Mouse (Mus musculus) frontal cortex, postnatal 14 days (tissue): ENCODE results near the gene Hoxc6.

Source experiments
- DNase-seq, 2 experiments: peaks; one replicate each; pipeline ENCODE4 v3.0.0; 2022; ENCODE audit warnings: low spot score in 2 of 2

The Hoxc6 gene

DNA sequence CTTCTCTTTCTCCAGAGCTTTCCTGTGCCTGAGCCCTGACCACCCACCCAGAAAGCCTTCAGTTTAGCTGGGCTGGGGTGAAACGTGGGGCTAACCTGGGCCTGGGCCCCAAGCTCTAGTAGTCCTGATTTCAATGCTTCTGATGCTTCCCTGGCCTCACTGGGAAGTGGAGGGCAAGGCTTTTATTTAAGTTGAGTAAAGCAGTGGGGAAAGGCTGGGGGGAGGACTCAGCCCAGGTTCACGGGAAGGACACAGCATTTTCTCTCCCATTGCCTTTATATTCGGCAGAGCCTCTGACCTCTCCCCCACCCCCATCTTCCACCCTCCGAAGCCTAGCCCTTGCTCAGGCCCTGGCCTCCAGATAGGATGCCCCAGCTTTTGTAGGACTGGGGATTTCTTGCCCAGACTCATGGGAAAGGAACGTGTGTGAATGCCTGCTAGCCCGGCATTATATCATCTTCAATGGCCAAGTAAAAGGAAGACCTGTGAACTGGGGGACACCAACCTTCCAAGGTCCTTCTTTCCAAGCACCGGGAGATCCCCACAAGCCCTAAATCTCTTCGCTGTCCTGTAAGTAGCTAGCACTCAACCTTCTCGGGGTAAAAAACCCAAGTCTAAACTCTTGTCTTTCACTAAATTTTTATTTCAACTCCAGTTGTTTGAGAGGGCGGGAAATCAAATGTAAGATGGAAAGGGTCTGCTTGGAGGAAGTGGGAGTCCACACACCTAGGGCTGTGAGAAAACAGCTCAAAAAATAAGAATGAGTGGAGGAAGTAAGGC is 40.8 kb downstream of the Hoxc6 start:
- DNase-seq, result no peak

DNA sequence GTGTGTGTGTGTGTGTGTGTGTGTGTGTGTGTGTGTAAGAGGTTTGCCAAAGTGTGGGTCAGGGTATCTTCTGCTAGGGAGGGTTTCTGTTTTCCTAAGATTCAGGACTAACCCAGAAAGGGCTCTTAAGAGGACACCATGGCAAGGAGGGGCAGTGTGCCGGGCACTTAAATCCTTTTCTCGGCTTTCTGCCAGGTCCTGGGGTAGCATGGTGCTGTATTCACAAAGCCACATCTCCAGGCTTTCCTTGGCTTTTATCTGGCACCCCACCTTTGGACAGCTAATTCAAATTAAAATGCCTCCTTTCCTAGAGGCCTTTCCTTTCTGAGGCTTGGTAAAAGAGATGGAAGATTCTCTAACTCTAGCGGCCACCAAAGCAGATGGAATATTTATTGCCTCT is 41.6 kb downstream of the Hoxc6 start:
- no peak for DNase-seq

DNA sequence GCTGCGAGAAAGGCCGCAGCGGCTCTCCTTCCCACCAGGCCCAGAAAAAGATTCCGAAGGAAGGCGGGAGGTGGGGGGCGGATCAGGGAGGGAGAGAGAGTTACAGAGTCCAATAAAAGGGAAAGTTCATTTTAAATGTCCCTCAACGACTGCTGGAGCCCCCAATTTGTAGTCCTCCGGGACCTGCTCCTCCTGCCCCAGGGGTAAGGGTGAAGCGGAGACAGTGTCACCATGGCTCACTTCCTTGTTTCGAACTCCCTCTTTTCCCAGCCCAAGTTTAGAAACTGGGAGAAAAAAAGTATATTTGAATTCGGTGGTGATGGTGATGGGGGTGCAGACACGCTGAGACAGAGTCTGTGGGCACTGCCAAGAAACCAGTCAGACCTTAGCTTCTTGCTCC is 42.5 kb downstream of the Hoxc6 start:
- no peak for DNase-seq

DNA sequence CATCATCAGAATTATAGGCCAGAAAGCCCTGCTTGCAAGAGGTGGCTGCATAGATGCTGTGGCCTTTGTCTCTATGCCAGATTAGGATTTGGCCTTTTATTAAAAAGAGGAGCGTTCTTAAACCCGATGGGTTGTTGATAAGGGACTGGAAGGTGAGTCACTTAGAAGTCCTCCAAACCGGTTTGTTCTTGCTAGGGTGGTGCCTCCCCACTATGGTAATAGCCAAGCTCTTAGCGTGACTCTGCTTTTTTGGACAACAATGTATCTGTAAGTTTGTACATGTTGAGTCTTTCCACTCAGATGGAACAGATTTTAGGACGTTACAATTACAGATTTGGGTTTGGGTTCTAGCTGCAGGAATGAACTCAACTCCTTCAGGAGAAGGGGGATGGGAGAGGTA is 43.6 kb downstream of the Hoxc6 start:
- DNase-seq, result no peak

DNA sequence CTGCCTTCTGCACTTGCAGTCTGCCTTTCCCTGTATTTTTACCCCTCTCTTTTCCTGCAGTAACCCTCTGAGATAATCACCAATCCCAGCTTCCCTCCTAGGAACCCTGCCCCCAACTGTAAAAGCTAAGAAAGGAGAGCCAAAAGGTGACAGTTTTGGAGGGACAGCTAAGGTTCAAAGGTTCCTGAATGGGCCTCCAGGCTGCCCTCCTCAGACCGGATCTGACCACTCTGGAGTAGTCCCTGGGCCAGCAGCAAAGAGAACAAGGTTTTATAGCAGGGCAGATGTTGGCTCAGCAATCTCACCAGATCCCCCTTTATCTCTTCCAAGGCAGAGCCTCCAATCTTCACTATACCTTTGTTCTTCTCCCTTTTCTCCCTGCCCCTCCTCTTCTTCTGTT is 44.2 kb downstream of the Hoxc6 start:
- DNase-seq, result no peak

DNA sequence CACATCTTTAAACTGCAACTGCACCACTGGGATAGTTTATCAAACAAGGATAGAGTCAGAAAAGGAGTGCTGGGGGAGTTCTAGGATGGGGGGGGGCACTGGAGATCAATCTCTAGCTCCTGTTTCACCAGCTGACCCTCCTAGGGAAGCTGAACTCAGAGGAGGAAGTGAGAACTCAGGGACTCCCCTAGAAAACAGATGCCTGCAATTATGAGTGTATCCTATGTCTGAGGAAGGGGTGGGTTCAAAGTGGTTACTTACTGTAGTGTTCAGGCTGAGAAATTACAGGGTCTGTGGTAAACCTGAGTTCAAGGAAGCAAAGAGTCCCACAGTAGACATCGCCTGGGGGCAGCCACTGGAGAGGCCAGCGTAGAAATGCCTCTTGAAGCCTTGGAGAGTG is 53.6 kb downstream of the Hoxc6 start:
- DNase-seq, result no peak

DNA sequence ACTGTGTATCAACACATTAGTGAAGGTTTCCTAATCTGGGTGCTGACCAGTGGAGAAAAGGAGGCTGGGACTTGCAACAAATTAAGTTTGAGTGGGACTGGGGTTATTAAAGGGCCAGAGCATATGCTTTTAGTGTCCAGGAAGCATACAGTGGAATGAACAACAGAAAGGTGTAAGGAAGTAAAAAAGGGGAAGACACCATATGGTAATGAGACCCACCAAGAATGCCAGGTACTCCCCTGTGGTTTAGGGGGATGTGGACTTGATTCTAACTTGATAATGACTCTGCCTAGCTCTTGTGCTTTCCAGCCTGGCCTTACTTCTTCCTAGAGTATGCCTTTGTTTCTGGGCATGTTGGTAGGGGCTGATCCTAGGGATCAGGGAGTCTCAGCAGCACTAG is 55.2 kb downstream of the Hoxc6 start:
- DNase-seq, result no peak

DNA sequence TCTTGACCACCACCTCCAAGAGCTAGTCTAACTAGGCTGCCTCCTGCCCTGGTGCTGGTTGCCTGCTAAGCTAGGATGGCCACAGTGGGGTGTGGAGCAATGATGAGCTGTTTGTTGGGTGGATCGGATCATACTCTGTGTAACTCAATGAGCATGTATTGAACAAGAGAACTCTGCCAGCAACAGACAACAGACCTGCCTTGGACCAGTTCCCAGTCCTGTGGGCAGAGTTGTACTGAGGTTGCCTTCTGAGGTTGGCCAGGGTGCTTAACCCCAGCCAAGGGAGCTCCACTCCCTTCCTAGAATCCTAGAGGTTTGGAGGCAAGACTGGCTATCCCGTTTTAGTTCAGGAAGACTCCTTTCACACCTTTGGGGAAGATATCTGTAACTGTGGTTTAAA is 58.3 kb downstream of the Hoxc6 start:
- DNase-seq, result no peak

DNA sequence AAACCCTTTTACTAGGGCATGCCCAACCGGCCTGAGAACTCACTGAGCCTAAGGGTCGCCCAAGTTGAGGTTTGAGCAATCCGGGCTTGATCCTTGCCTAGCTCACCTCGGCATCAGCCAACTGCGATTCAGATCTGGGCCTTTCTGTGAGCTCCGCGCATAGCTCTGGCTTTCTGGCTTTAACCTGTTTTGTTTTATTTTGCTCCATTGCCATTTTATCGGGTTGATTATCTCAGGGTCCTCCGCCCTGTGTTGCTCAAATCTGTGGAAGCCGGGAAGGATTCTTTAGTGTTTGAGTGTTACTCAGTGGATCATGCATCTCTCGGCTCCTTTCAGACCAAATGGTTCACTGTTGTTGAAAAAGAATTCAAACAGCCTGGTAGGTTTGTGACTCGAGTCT is 60.7 kb downstream of the Hoxc6 start:
- DNase-seq, result no peak

DNA sequence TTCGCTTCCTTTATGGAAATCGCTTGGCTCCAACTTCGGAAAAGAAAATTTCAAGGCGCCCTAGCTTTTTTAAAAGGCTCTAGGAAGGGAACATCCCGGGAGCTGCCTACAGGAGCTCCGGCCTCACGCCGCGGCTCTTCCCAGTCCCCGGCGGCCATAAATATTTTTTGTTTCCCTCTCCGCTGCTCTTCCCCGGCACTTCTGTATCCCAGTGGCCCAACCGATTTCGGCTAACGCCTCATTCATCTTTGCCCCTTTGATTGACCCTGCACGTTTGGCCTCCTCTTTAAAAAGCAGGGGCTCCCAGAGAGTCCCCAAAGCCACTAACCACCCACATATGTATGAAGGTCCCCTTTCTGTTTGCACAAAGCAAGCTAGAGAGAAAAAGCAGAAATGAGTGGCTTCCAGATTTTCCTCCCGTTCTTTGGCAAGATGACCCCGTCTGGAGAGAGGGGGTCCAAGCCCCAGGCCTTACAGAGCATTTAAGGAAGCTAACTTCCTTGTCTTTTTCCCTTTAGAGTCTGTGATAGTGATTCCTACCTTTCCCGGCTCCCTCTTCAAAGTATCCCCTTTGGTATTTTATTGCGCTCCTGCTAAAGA is 61.4 kb downstream of the Hoxc6 start:
- no peak for DNase-seq

DNA sequence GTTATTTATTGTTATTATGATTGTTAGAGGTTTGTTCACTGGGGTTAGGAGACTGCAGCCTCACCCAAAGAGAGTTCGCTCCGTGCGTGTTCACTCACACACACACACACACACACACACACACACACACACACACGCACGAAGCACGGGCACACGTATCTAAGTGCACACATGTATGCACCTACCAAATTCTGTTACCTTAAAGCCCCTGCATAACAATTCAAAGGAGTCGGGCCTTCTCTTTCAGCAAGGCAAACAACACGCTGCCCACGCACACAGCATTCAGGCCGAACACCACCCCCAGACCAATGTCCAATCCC is 61.9 kb downstream of the Hoxc6 start:
- no peak for DNase-seq

DNA sequence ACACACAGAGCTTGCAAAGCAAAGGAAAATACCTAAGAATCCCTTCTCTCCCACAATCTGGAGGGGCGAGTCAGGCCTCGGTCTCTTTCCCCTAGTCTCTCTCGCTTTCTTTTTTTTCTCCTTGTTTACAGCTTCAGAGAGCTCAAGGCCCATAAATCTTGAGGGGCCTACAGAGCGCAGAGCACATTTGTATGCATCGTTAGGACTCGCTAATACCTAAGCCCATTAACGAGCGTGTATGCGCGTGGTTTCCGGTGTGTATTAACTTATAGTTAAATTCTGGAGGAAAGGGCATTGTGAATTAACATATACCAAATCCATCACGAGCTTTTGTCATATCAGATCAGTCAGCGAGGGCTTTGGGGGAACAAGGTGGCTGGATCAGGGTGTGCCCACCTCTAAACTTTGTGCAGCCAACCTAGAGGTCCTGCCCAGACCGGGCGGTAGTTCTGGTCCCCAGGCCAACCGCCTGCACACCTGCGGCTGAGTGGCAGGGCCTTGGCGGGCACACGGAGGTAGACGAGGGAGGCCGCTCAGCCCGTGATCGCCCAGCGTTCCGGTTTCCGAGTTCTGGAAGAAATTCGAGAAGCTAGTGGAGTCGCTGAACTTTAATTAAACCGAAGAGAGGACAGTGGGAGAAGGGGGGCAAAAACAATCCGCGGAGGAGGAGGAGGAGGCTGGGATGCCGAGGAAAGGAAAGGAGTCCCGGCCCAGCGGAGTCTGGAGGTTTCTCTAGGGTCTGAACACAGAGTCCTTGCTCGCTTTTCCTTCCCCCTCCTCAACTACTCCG is 62.5 kb downstream of the Hoxc6 start:
- DNase-seq, result no peak

DNA sequence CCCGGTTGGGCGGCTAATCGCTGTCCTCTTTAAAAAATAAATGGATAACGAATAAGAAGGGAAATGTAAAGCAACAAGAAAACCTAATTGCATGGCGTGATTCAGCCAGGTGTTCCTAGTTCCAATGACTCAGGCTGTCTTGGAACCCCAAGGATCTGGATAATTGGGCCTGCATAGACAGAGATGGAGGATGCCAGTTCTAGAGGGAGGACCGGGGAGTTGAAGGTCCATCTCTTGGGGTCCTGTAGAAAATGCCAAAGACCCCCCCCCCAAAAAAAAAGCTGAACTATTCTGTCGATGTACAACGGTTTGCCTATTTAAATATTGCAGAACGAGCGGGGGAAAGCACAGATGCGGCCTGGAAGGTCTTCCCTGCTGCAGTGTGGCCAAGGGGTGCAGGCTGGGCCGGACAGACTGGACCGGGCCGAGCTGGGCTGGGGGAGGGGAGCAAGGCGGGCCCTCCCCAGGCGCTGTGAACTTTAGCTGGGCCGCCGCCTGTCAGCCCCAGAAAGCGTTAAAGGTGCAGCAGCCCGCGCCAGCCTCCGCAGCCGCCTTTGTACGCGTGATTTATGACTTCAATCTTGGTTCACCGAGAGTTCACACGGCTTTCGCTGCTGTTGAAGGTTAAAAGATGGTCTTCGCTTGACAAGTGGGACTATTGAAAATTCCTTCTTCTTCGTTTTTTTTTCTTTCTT is 63.2 kb downstream of the Hoxc6 start:
- no peak for DNase-seq
